Mouse (Mus musculus): ENCODE data around the gene Cntn4. TPM values are rescaled to one million over a fixed set of nuclear protein-coding genes. Genes with fewer than 3 reads are reported as not detected.
A peak's percentile ranks its signal among the peaks of the same experiment; 100 is the strongest.

The Cntn4 gene
- polyA plus RNA-seq, 1 experiment from 2014 or later = 3.3 TPM

GRCm38 (mm10) chr6:105847296-105847695, 169.8 kb downstream of the Cntn4 start:
- WGBS = 39% methylated on average over 1 of the region's 1 CpGs

GRCm38 (mm10) chr6:105892838-105893237, 215.4 kb downstream of the Cntn4 start:
- no peaks in the 10 kb centered on the region for H3K4me1 ChIP-seq (replicated peaks; ENCODE audit: insufficient read depth, low read length)
- ATAC-seq (replicated peaks; ENCODE audit: low FRiP score, low read depth) = no peak
- 30% methylated on average over 4 of the region's 4 CpGs for WGBS
- peak; percentile 33 for DNase-seq (ENCODE audit: low spot score)
- H3K4me3 ChIP-seq (replicated peaks; ENCODE audit: low read depth, low read length) = no peak overlapping the region
- no peaks in the 10 kb centered on the region for H3K9me3 ChIP-seq (replicated peaks; ENCODE audit: low read length)
- H3K36me3 ChIP-seq (ENCODE audit: insufficient read depth, low read length) = no peaks in the 10 kb centered on the region
- H3K27me3 ChIP-seq (ENCODE audit: insufficient read depth, low read length) = no peaks in the 10 kb centered on the region
- no peak overlapping the region for H3K4me2 ChIP-seq (ENCODE audit: low read length)
- H3K9ac ChIP-seq (ENCODE audit: low read depth, low read length) = no peak overlapping the region
- TF ChIP-seq CTCF (IDR thresholded peaks at IDR 0.05; ENCODE audit: low read depth) = no peak
- no peak overlapping the region for H3K27ac ChIP-seq

More at GRCm38 (mm10) chr6:105847296-105847695, 169.8 kb downstream of the Cntn4 start:
- TF ChIP-seq CTCF (IDR thresholded peaks at IDR 0.05; ENCODE audit: low read depth) = no peak
- Histone ChIP-seq H3K4me3 (replicated peaks; ENCODE audit: low read depth, low read length) (no peak overlapping the region), H3K27me3 (ENCODE audit: insufficient read depth, low read length) (no peaks in the 10 kb centered on the region), H3K36me3 (ENCODE audit: insufficient read depth, low read length) (no peaks in the 10 kb centered on the region), H3K9me3 (replicated peaks; ENCODE audit: low read length) (no peaks in the 10 kb centered on the region), H3K27ac (no peak overlapping the region), H3K4me1 (replicated peaks; ENCODE audit: insufficient read depth, low read length) (no peaks in the 10 kb centered on the region), H3K4me2 (ENCODE audit: low read length) (no peak overlapping the region), H3K9ac (ENCODE audit: low read depth, low read length) (no peak overlapping the region)
- ATAC-seq (replicated peaks; ENCODE audit: low FRiP score, low read depth) (no peak), DNase-seq (ENCODE audit: low spot score) (no peak)

GRCm38 (mm10) chr6:105938485-105938884, 261.0 kb downstream of the Cntn4 start:
- 95% methylated on average over 1 of the region's 1 CpGs for WGBS
- Histone ChIP-seq H3K36me3 (ENCODE audit: insufficient read depth, low read length) (no peaks in the 10 kb centered on the region), H3K27me3 (ENCODE audit: insufficient read depth, low read length) (no peaks in the 10 kb centered on the region), H3K4me1 (replicated peaks; ENCODE audit: insufficient read depth, low read length) (no peaks in the 10 kb centered on the region), H3K4me3 (replicated peaks; ENCODE audit: low read depth, low read length) (no peak overlapping the region), H3K9ac (ENCODE audit: low read depth, low read length) (no peak overlapping the region), H3K27ac (no peak overlapping the region), H3K4me2 (ENCODE audit: low read length) (no peak overlapping the region), H3K9me3 (replicated peaks; ENCODE audit: low read length) (no peaks in the 10 kb centered on the region)
- no peak for DNase-seq (ENCODE audit: low spot score)
- no peak for TF ChIP-seq CTCF (IDR thresholded peaks at IDR 0.05; ENCODE audit: low read depth)
- no peak for ATAC-seq (replicated peaks; ENCODE audit: low FRiP score, low read depth)

GRCm38 (mm10) chr6:105939303-105939702, 261.8 kb downstream of the Cntn4 start:
- no peak for ATAC-seq (replicated peaks; ENCODE audit: low FRiP score, low read depth)
- 90% methylated on average over 2 of the region's 2 CpGs for WGBS
- no peak for TF ChIP-seq CTCF (IDR thresholded peaks at IDR 0.05; ENCODE audit: low read depth)
- H3K9ac ChIP-seq (ENCODE audit: low read depth, low read length) = no peak overlapping the region
- no peak overlapping the region for H3K27ac ChIP-seq
- H3K36me3 ChIP-seq (ENCODE audit: insufficient read depth, low read length) = no peaks in the 10 kb centered on the region
- no peaks in the 10 kb centered on the region for H3K4me1 ChIP-seq (replicated peaks; ENCODE audit: insufficient read depth, low read length)
- DNase-seq (ENCODE audit: low spot score) = no peak
- no peak overlapping the region for H3K4me3 ChIP-seq (replicated peaks; ENCODE audit: low read depth, low read length)
- no peak overlapping the region for H3K4me2 ChIP-seq (ENCODE audit: low read length)
- H3K9me3 ChIP-seq (replicated peaks; ENCODE audit: low read length) = no peaks in the 10 kb centered on the region
- no peaks in the 10 kb centered on the region for H3K27me3 ChIP-seq (ENCODE audit: insufficient read depth, low read length)

GRCm38 (mm10) chr6:105940591-105940990, 263.1 kb downstream of the Cntn4 start:
- no peaks in the 10 kb centered on the region for H3K36me3 ChIP-seq (ENCODE audit: insufficient read depth, low read length)
- no peak overlapping the region for H3K27ac ChIP-seq
- no peak overlapping the region for H3K4me3 ChIP-seq (replicated peaks; ENCODE audit: low read depth, low read length)
- H3K27me3 ChIP-seq (ENCODE audit: insufficient read depth, low read length) = no peaks in the 10 kb centered on the region
- H3K4me1 ChIP-seq (replicated peaks; ENCODE audit: insufficient read depth, low read length) = no peaks in the 10 kb centered on the region
- no peak for DNase-seq (ENCODE audit: low spot score)
- TF ChIP-seq CTCF (IDR thresholded peaks at IDR 0.05; ENCODE audit: low read depth) = no peak
- no peak overlapping the region for H3K9ac ChIP-seq (ENCODE audit: low read depth, low read length)
- H3K9me3 ChIP-seq (replicated peaks; ENCODE audit: low read length) = no peaks in the 10 kb centered on the region
- no peak for ATAC-seq (replicated peaks; ENCODE audit: low FRiP score, low read depth)
- H3K4me2 ChIP-seq (ENCODE audit: low read length) = no peak overlapping the region

GRCm38 (mm10) chr6:105991492-105991891, 314.0 kb downstream of the Cntn4 start:
- Histone ChIP-seq H3K4me1 (replicated peaks; ENCODE audit: insufficient read depth, low read length) (no peaks in the 10 kb centered on the region), H3K27ac (no peak overlapping the region), H3K36me3 (ENCODE audit: insufficient read depth, low read length) (no peaks in the 10 kb centered on the region), H3K4me2 (ENCODE audit: low read length) (no peak overlapping the region), H3K4me3 (replicated peaks; ENCODE audit: low read depth, low read length) (no peak overlapping the region), H3K9ac (ENCODE audit: low read depth, low read length) (no peak overlapping the region), H3K9me3 (replicated peaks; ENCODE audit: low read length) (no peaks in the 10 kb centered on the region), H3K27me3 (ENCODE audit: insufficient read depth, low read length) (no peaks in the 10 kb centered on the region)
- ATAC-seq (replicated peaks; ENCODE audit: low FRiP score, low read depth) = no peak
- TF ChIP-seq CTCF (IDR thresholded peaks at IDR 0.05; ENCODE audit: low read depth) = no peak
- 87% methylated on average over 1 of the region's 1 CpGs for WGBS
- DNase-seq (ENCODE audit: low spot score) = no peak

- no peak for TF ChIP-seq CTCF (IDR thresholded peaks at IDR 0.05; ENCODE audit: low read depth)
- ATAC-seq (replicated peaks; ENCODE audit: low FRiP score, low read depth) = no peak
- Histone ChIP-seq H3K4me3 (replicated peaks; ENCODE audit: low read depth, low read length) (no peak overlapping the region), H3K9me3 (replicated peaks; ENCODE audit: low read length) (no peaks in the 10 kb centered on the region), H3K36me3 (ENCODE audit: insufficient read depth, low read length) (no peaks in the 10 kb centered on the region), H3K27ac (no peak overlapping the region), H3K9ac (ENCODE audit: low read depth, low read length) (no peak overlapping the region), H3K4me1 (replicated peaks; ENCODE audit: insufficient read depth, low read length) (no peaks in the 10 kb centered on the region), H3K4me2 (ENCODE audit: low read length) (no peak overlapping the region), H3K27me3 (ENCODE audit: insufficient read depth, low read length) (no peaks in the 10 kb centered on the region)
- 67% methylated on average over 5 of the region's 5 CpGs for WGBS
- DNase-seq (ENCODE audit: low spot score) = no peak
Observed at GRCm38 (mm10) chr6:106013018-106013417, 335.6 kb downstream of the Cntn4 start.

Measured in kidney, postnatal 0 days (tissue).